Mouse (Mus musculus) erythroblast, embryonic 14.5 days (primary cell): Measurements from ENCODE around the gene Thrap3.

ENCODE experiments used
- GATA1 ChIP-seq: IDR thresholded peaks from 2 replicates; pipeline ENCODE4 v1.6.1; 2012; ENCODE audit warnings: low read length, inconsistent platforms, mixed read lengths
- TAL1 ChIP-seq: IDR thresholded peaks from 3 replicates; pipeline ENCODE4 v1.6.1; 2012; ENCODE audit warnings: low read length, inconsistent platforms, mixed read lengths

DNA sequence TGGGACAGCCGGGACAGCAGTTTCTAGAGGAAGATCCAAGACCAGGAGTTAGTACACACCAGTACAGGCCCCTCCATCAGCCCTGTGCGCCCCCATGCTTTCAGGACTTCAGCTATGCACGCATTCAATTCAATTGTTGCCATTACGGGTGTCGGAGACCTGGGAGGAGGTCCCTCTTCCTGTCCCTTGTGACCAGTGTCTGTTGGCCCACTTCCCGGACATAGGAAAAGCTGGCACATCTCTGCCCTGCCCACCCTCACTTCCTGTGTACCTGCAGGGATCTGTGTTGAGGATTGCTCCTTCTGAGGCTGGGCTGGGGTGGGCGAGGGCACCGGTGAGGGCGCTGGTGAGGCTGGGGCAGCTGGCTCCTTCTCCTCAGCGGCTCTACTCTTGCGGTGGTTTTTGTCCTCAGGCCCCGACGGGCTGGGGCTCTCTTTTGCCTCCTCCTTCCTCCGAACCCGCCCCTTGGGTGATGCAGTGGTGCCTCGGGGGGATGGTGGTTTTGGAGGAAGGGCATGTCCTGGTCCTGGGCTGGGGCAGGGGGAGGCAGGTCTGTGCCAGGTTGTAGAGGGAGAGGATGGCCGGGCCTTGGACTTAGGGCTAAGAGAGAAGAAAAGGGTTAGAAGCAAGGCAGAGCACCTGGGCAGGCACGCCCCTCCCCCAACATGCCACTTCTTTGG lies 32.1 kb upstream of the Thrap3 start:
- TF ChIP-seq GATA1 (no peak), TAL1 (no peak)
